Mouse (Mus musculus) embryo, embryonic 10.5 days (tissue): ENCODE results near the gene Dyx1c1.
A peak's percentile ranks its signal among the peaks of the same experiment; 100 is the strongest.

Experiments
- DNase-seq: peaks from one replicate; pipeline ENCODE4 v3.0.0-alpha.2; 2015; ENCODE audit warnings: low spot score

Dyx1c1 gene

GRCm38 (mm10) chr9:72958521-72959450, at the start of gene Dyx1c1, which contains the start of gene Gm44503:
TSS of gene Dyx1c1 (plus strand) at chr9:72958785.
TSS of gene Gm44503 (plus strand) at chr9:72958852.
- peak; percentile 95 for DNase-seq

GRCm38 (mm10) chr9:72911381-72911780, 47.2 kb upstream of the Dyx1c1 start:
- DNase-seq = no peak

- DNase-seq = no peak
These were observed 45.0 kb upstream of the Dyx1c1 start for GRCm38 (mm10) chr9:72913551-72913950.

- DNase-seq = no peak
These were observed 42.9 kb upstream of the Dyx1c1 start for GRCm38 (mm10) chr9:72915728-72916127.

GRCm38 (mm10) chr9:72923068-72923467, 35.5 kb upstream of the Dyx1c1 start:
- DNase-seq = no peak

- peak; percentile 71 for DNase-seq
These were observed 33.3 kb upstream of the Dyx1c1 start, which contains the start of gene Pygo1 for GRCm38 (mm10) chr9:72925021-72925934. TSS of gene Pygo1 (plus strand) at chr9:72925645.

- DNase-seq = no peak
These were observed 32.7 kb upstream of the Dyx1c1 start for GRCm38 (mm10) chr9:72925935-72926258.

- DNase-seq = no peak
These were observed 27.3 kb upstream of the Dyx1c1 start for GRCm38 (mm10) chr9:72931166-72931790.

- no peak for DNase-seq
These were observed 23.3 kb upstream of the Dyx1c1 start for GRCm38 (mm10) chr9:72935309-72935708.

- DNase-seq = no peak
These were observed 22.3 kb upstream of the Dyx1c1 start for GRCm38 (mm10) chr9:72936301-72936700.

- no peak for DNase-seq
These were observed 15.2 kb upstream of the Dyx1c1 start for GRCm38 (mm10) chr9:72943424-72943823.

- no peak for DNase-seq
These were observed 14.3 kb upstream of the Dyx1c1 start for GRCm38 (mm10) chr9:72944286-72944685.

GRCm38 (mm10) chr9:72947010-72947409, 11.6 kb upstream of the Dyx1c1 start:
- no peak for DNase-seq

GRCm38 (mm10) chr9:72949572-72949971, 9.0 kb upstream of the Dyx1c1 start:
- peak; percentile 23 for DNase-seq

- peak; percentile 57 for DNase-seq
These were observed 3.8 kb upstream of the Dyx1c1 start for GRCm38 (mm10) chr9:72954746-72955145.

GRCm38 (mm10) chr9:72955546-72955945, 3.0 kb upstream of the Dyx1c1 start:
- DNase-seq = peak; percentile 82

GRCm38 (mm10) chr9:72961346-72961745, 2.8 kb downstream of the Dyx1c1 start:
- no peak for DNase-seq

- no peak for DNase-seq
These were observed 3.4 kb downstream of the Dyx1c1 start for GRCm38 (mm10) chr9:72961959-72962358.

- peak; percentile 76 for DNase-seq
These were observed 9.9 kb downstream of the Dyx1c1 start for GRCm38 (mm10) chr9:72968349-72969061.

GRCm38 (mm10) chr9:72969874-72970273, 11.3 kb downstream of the Dyx1c1 start:
- DNase-seq = no peak

- no peak for DNase-seq
These were observed 13.8 kb downstream of the Dyx1c1 start for GRCm38 (mm10) chr9:72972435-72972834.
